Mouse (Mus musculus): ENCODE measurements around the gene Ttc5. TPM values are rescaled to one million over a fixed set of nuclear protein-coding genes. Genes with fewer than 3 reads are reported as not detected.
"Not testable (repeated sequence)": the region's sequence is repeated elsewhere in the genome, so short reads cannot be mapped to it uniquely, and the experiment has no call there.

The Ttc5 gene
- total and polyA plus RNA-seq, 2 experiments from 2014 or later, result 83.9 to 93.1 TPM

- H3K9ac ChIP-seq (replicated peaks; ENCODE audit: low read length, poor library complexity, severe bottlenecking), result no peak overlapping the region
- no peak overlapping the region for H3K4me2 ChIP-seq (ENCODE audit: low read depth, low read length, poor library complexity, severe bottlenecking)
- peaks cover 33% of the 10 kb centered on the region for H3K36me3 ChIP-seq (ENCODE audit: insufficient read depth, low read length)
- ATAC-seq (ENCODE audit: low FRiP score) (no peak), DNase-seq (ENCODE audit: low spot score) (no peak)
- H3K9me3 ChIP-seq (ENCODE audit: low read length), result no peaks in the 10 kb centered on the region
- no peaks in the 10 kb centered on the region for H3K4me1 ChIP-seq (ENCODE audit: insufficient read depth, low read length)
- WGBS, result 74% methylated on average over 2 of the region's 2 CpGs
- no peaks in the 10 kb centered on the region for H3K27me3 ChIP-seq (ENCODE audit: insufficient read depth, low read length)
- no peak overlapping the region for H3K4me3 ChIP-seq (ENCODE audit: low read depth, low read length)
- no peak; the same call in 1 of the 2 replicates for TF ChIP-seq CTCF (IDR thresholded peaks at IDR 0.05)
- no peak overlapping the region for H3K27ac ChIP-seq (ENCODE audit: low read depth, low read length)
These were observed 37.9 kb upstream of the Ttc5 start for GRCm38 (mm10) chr14:50823240-50823639.

- Histone ChIP-seq H3K9ac (replicated peaks; ENCODE audit: low read length, poor library complexity, severe bottlenecking) (no peak overlapping the region), H3K36me3 (ENCODE audit: insufficient read depth, low read length) (peaks cover 31% of the 10 kb centered on the region), H3K4me1 (ENCODE audit: insufficient read depth, low read length) (no peaks in the 10 kb centered on the region), H3K4me2 (ENCODE audit: low read depth, low read length, poor library complexity, severe bottlenecking) (no peak overlapping the region), H3K4me3 (ENCODE audit: low read depth, low read length) (no peak overlapping the region), H3K27ac (ENCODE audit: low read depth, low read length) (no peak overlapping the region), H3K9me3 (ENCODE audit: low read length) (no peaks in the 10 kb centered on the region), H3K27me3 (ENCODE audit: insufficient read depth, low read length) (no peaks in the 10 kb centered on the region)
- DNase-seq (ENCODE audit: low spot score) (no peak), ATAC-seq (ENCODE audit: low FRiP score) (no peak)
- no peak for TF ChIP-seq CTCF (IDR thresholded peaks at IDR 0.05)
- 96% methylated on average over 2 of the region's 2 CpGs for WGBS
These were observed 27.7 kb upstream of the Ttc5 start for GRCm38 (mm10) chr14:50813060-50813459.

GRCm38 (mm10) chr14:50807487-50808072, 22.3 kb upstream of the Ttc5 start, which contains the start of the genes Ccnb1ip1 and Parp2:
TSS of gene Ccnb1ip1 (minus strand) at chr14:50807732.
TSS of gene Parp2 (plus strand) at chr14:50807841.
- H3K27me3 ChIP-seq (ENCODE audit: insufficient read depth, low read length), result no peaks in the 10 kb centered on the region
- peak within 1 kb of the TSS; percentile 83 for H3K27ac ChIP-seq (ENCODE audit: low read depth, low read length)
- DNase-seq (ENCODE audit: low spot score) (peak; percentile 98), ATAC-seq (ENCODE audit: low FRiP score) (peak; percentile 98)
- 1% methylated on average over 42 of the region's 42 CpGs for WGBS
- H3K9me3 ChIP-seq (ENCODE audit: low read length), result no peaks in the 10 kb centered on the region
- 0 out of 2 replicates have a peak, but pooled peaks cover 7% of the 10 kb centered on the region for H3K36me3 ChIP-seq (ENCODE audit: insufficient read depth, low read length)
- H3K4me3 ChIP-seq (ENCODE audit: low read depth, low read length), result peak within 1 kb of the TSS; percentile 51
- H3K9ac ChIP-seq (replicated peaks; ENCODE audit: low read length, poor library complexity, severe bottlenecking), result peak within 1 kb of the TSS; percentile 64
- peak within 1 kb of the TSS; percentile 52 for H3K4me2 ChIP-seq (ENCODE audit: low read depth, low read length, poor library complexity, severe bottlenecking)
- H3K4me1 ChIP-seq (ENCODE audit: insufficient read depth, low read length), result no peaks in the 10 kb centered on the region
- no peak for TF ChIP-seq CTCF (IDR thresholded peaks at IDR 0.05)

GRCm38 (mm10) chr14:50806469-50806868, 21.1 kb upstream of the Ttc5 start:
- WGBS, result 87% methylated on average over 5 of the region's 5 CpGs
- not testable (repeated sequence) for H3K9ac ChIP-seq (replicated peaks; ENCODE audit: low read length, poor library complexity, severe bottlenecking); H3K4me1 ChIP-seq (ENCODE audit: insufficient read depth, low read length); H3K27me3 ChIP-seq (ENCODE audit: insufficient read depth, low read length); DNase-seq (ENCODE audit: low spot score); ATAC-seq (ENCODE audit: low FRiP score); H3K9me3 ChIP-seq (ENCODE audit: low read length); H3K36me3 ChIP-seq (ENCODE audit: insufficient read depth, low read length)
- Histone ChIP-seq H3K4me2 (ENCODE audit: low read depth, low read length, poor library complexity, severe bottlenecking) (peak overlapping the region; percentile 48), H3K4me3 (ENCODE audit: low read depth, low read length) (peak overlapping the region; percentile 51), H3K27ac (ENCODE audit: low read depth, low read length) (peak overlapping the region; percentile 83)

- WGBS, result 79% methylated on average over 13 of the region's 13 CpGs
- H3K9me3 ChIP-seq (ENCODE audit: low read length), result no peaks in the 10 kb centered on the region
These were observed 19.4 kb upstream of the Ttc5 start for GRCm38 (mm10) chr14:50804683-50805082.

GRCm38 (mm10) chr14:50802843-50803562, 17.7 kb upstream of the Ttc5 start:
- H3K4me2 ChIP-seq (ENCODE audit: low read depth, low read length, poor library complexity, severe bottlenecking), result no peak overlapping the region
- ATAC-seq (ENCODE audit: low FRiP score) (no peak), DNase-seq (ENCODE audit: low spot score) (peak; percentile 42)
- H3K36me3 ChIP-seq (ENCODE audit: insufficient read depth, low read length), result no peaks in the 10 kb centered on the region
- no peaks in the 10 kb centered on the region for H3K9me3 ChIP-seq (ENCODE audit: low read length)
- no peaks in the 10 kb centered on the region for H3K4me1 ChIP-seq (ENCODE audit: insufficient read depth, low read length)
- WGBS, result 60% methylated on average over 4 of the region's 4 CpGs
- peak; percentile 83 for TF ChIP-seq CTCF (IDR thresholded peaks at IDR 0.05)
- no peak overlapping the region for H3K9ac ChIP-seq (replicated peaks; ENCODE audit: low read length, poor library complexity, severe bottlenecking)
- no peak overlapping the region for H3K27ac ChIP-seq (ENCODE audit: low read depth, low read length)
- H3K4me3 ChIP-seq (ENCODE audit: low read depth, low read length), result no peak overlapping the region
- H3K27me3 ChIP-seq (ENCODE audit: insufficient read depth, low read length), result no peaks in the 10 kb centered on the region

More at GRCm38 (mm10) chr14:50804683-50805082, 19.4 kb upstream of the Ttc5 start:
- Histone ChIP-seq H3K4me3 (ENCODE audit: low read depth, low read length) (no peak overlapping the region), H3K4me2 (ENCODE audit: low read depth, low read length, poor library complexity, severe bottlenecking) (no peak overlapping the region), H3K9ac (replicated peaks; ENCODE audit: low read length, poor library complexity, severe bottlenecking) (no peak overlapping the region), H3K27me3 (ENCODE audit: insufficient read depth, low read length) (no peaks in the 10 kb centered on the region), H3K4me1 (ENCODE audit: insufficient read depth, low read length) (no peaks in the 10 kb centered on the region), H3K27ac (ENCODE audit: low read depth, low read length) (no peak overlapping the region), H3K36me3 (ENCODE audit: insufficient read depth, low read length) (no peaks in the 10 kb centered on the region)
- DNase-seq (ENCODE audit: low spot score), result no peak
- no peak for ATAC-seq (ENCODE audit: low FRiP score)
- no peak for TF ChIP-seq CTCF (IDR thresholded peaks at IDR 0.05)
